Mouse (Mus musculus) liver, postnatal 0 days (tissue): Measurements from ENCODE around the gene Axl. TPM values are rescaled to one million over a fixed set of nuclear protein-coding genes. Genes with fewer than 3 reads are reported as not detected.
A peak's percentile ranks its signal among the peaks of the same experiment; 100 is the strongest.

Experiments
- ATAC-seq: fragments of 200-750 bp; cut with Nextera tagmentation; 2 replicates; pipeline ENCODE4 v1.8.0; 2017; ENCODE audit warnings: mild to moderate bottlenecking, moderate library complexity
- DNase-seq: peaks from one replicate; pipeline ENCODE4 v3.0.0-alpha.2; 2016
- H3K27ac ChIP-seq: fragments of 300-500 bp; sonication (generic); 2 replicates; pipeline ENCODE4 v1.5.1; 2014; ENCODE audit warnings: antibody characterized with exemption, moderate library complexity, mild to moderate bottlenecking, low read depth
- H3K27me3 ChIP-seq: fragments of 300-500 bp; sonication (generic); 2 replicates; pipeline ENCODE4 v1.6.1; 2014; ENCODE audit warnings: low read length, control low read depth, mixed read lengths; ENCODE audit not compliant: insufficient read depth
- H3K36me3 ChIP-seq: fragments of 300-500 bp; sonication (generic); replicated peaks from 2 replicates; pipeline ENCODE4 v1.6.1; 2014; ENCODE audit warnings: mild to moderate bottlenecking, control low read depth, low read length, moderate library complexity, mixed read lengths; ENCODE audit not compliant: insufficient read depth
- H3K4me1 ChIP-seq: fragments of 300-500 bp; sonication (generic); 2 replicates; pipeline ENCODE4 v1.6.1; 2014; ENCODE audit warnings: antibody characterized with exemption, mild to moderate bottlenecking, control low read depth; ENCODE audit not compliant: insufficient read depth
- H3K4me2 ChIP-seq: fragments of 300-500 bp; sonication (generic); 2 replicates; pipeline ENCODE4 v1.6.1; 2014; ENCODE audit warnings: low read depth, mild to moderate bottlenecking, low read length, moderate library complexity, mixed read lengths
- H3K4me3 ChIP-seq: fragments of 300-500 bp; sonication (generic); 2 replicates; pipeline ENCODE4 v1.5.1; 2014; ENCODE audit warnings: low read depth, low read length
- H3K9ac ChIP-seq: fragments of 300-500 bp; sonication (generic); replicated peaks from 2 replicates; pipeline ENCODE4 v1.6.1; 2014; ENCODE audit warnings: mild to moderate bottlenecking, moderate library complexity
- H3K9me3 ChIP-seq: fragments of 300-500 bp; sonication (generic); 2 replicates; pipeline ENCODE4 v1.6.1; 2016; ENCODE audit warnings: mild to moderate bottlenecking, control low read depth, low read length, mixed read lengths
- CTCF ChIP-seq: sonication (generic); IDR thresholded peaks from 2 replicates; pipeline ENCODE4 v1.5.1; 2016; ENCODE audit warnings: antibody characterized with exemption, low read depth
- EP300 ChIP-seq: IDR thresholded peaks from 2 replicates; pipeline ENCODE4 v1.6.1; 2016; ENCODE audit warnings: antibody characterized with exemption, low read depth, mild to moderate bottlenecking
- WGBS: fragments of 180-500 bp; shearing (Covaris S2); extraction: QIAGEN DNeasy Blood & Tissue Kit; methylation state at CpG from one replicate; pipeline ENCODE4 v1.1.7; 2014; ENCODE audit not compliant: insufficient replicate concordance; 5-methylcytosine and 5-hydroxymethylcytosine counted together
- polyA plus RNA-seq: library from polyadenylated mRNA; unstranded; fragments of >200 nt; fragmentation: Nextera tagmentation; extraction: Ambion mirVana; gene quantifications from 2 replicates; pipeline ENCODE4 v1.2.1, GENCODE M21; 2015

The Axl gene
- polyA plus RNA-seq, 1 experiment from 2014 or later: 26.6 TPM

- 7% methylated on average over 30 of the region's 30 CpGs for WGBS
Observed at GRCm38 (mm10) chr7:25754439-25754737, 34.1 kb downstream of the Axl start.

DNA sequence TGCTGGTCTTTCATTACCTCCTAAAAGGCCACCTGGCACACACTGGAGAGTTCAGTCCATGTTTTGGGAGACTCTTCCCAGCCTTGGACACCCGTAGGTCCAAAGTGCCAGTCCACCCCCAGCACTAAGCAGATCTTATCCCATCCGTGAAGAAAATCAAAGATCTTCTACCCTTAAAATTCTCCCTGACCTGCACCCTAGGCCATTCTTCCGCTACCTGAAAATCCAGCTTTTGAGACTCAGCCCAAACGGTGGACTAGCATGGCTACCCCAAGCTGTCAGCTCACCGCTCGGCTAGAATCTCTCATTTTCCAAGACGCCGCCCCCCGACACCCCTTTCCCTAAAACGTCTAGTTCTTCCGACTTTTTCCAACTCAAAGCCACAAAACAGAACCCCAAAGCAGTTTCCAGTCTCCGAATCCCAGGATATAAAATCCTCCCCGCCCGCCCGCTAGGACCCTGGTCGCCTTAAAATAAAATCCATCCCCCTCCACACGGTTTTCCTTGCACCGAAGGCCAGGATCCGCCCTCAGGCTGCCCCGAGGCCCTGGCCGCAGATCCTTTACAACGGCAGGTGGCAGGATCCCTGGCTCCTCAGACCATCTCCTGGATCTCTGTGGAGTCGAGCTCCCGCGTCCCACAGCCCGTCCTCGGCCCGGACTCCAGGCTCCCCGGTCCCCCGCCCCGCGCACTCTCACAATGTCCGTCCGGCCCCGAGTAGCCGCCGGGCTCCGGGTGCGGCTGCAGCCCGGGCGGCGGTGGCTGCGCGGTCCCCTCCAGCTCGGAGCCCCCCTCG is 34.7 kb downstream of the Axl start:
- peak overlapping the region; percentile 77 for H3K4me2 ChIP-seq
- no peak for DNase-seq
- H3K27me3 ChIP-seq: no peaks in the 10 kb centered on the region
- whole genome bisulfite sequencing: under 1% methylated on average over 46 of the region's 46 CpGs
- H3K36me3 ChIP-seq: peaks cover 30% of the 10 kb centered on the region
- H3K4me3 ChIP-seq: peak overlapping the region; percentile 79
- H3K9me3 ChIP-seq: no peaks in the 10 kb centered on the region
- ATAC-seq: no peak
- H3K9ac ChIP-seq: peak overlapping the region; percentile 94
- peak overlapping the region; percentile 98 for H3K27ac ChIP-seq
- TF ChIP-seq CTCF (no peak), EP300 (no peak)
- peaks cover 28% of the 10 kb centered on the region for H3K4me1 ChIP-seq

More at GRCm38 (mm10) chr7:25754439-25754737, 34.1 kb downstream of the Axl start:
- peaks cover 24% of the 10 kb centered on the region for H3K36me3 ChIP-seq
- no peaks in the 10 kb centered on the region for H3K9me3 ChIP-seq
- peak overlapping the region; percentile 94 for H3K9ac ChIP-seq
- H3K4me2 ChIP-seq: peak overlapping the region; percentile 77
- DNase-seq (no peak), ATAC-seq (no peak)
- TF ChIP-seq EP300 (no peak), CTCF (peak; percentile 50)
- peak overlapping the region; percentile 79 for H3K4me3 ChIP-seq
- H3K27ac ChIP-seq: peak overlapping the region; percentile 98
- H3K27me3 ChIP-seq: no peaks in the 10 kb centered on the region
- H3K4me1 ChIP-seq: peaks cover 28% of the 10 kb centered on the region

DNA sequence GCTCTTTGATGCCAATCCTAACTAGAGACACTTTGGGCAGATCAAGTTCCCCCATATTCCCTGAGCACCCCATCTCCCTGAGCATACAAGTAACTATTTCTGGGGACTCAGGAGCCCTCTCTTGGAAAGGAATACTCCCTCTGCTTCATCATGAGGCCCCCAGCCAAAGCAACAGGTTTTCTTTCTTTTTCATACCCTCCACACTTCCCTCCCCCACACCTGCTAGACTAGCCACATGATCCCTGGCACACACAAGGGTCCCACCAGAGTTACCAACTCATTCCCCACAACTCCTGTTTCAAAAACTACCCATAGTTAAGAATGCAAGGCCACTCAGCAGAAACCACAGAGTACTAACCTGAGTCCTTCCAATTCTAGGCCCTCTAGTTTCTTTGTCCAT is 35.4 kb downstream of the Axl start:
- Histone ChIP-seq H3K36me3 (peaks cover 37% of the 10 kb centered on the region), H3K27ac (no peak overlapping the region), H3K27me3 (no peaks in the 10 kb centered on the region), H3K4me1 (peaks cover 28% of the 10 kb centered on the region), H3K4me2 (peak overlapping the region; percentile 77), H3K9ac (peak overlapping the region; percentile 94), H3K9me3 (no peaks in the 10 kb centered on the region), H3K4me3 (peak overlapping the region; percentile 79)
- ATAC-seq: no peak
- TF ChIP-seq CTCF (no peak), EP300 (no peak)
- no peak for DNase-seq

- H3K9me3 ChIP-seq: no peaks in the 10 kb centered on the region
- WGBS: 57% methylated on average over 3 of the region's 3 CpGs
- H3K4me3 ChIP-seq: no peak overlapping the region
- no peak for DNase-seq
- TF ChIP-seq CTCF (no peak), EP300 (no peak)
- H3K4me1 ChIP-seq: peaks cover 7% of the 10 kb centered on the region
- no peak for ATAC-seq
- H3K27ac ChIP-seq: no peak overlapping the region
- H3K4me2 ChIP-seq: no peak overlapping the region
- no peak overlapping the region for H3K9ac ChIP-seq
- H3K36me3 ChIP-seq: peaks cover 99% of the 10 kb centered on the region
- H3K27me3 ChIP-seq: no peaks in the 10 kb centered on the region
Observed at GRCm38 (mm10) chr7:25746844-25747243, 41.7 kb downstream of the Axl start.

GRCm38 (mm10) chr7:25738277-25738676 is 50.2 kb downstream of the Axl start:
- TF ChIP-seq CTCF (no peak), EP300 (0 out of 2 replicates have a peak, but pooled peaks have one; percentile 16)
- Histone ChIP-seq H3K36me3 (peaks cover 96% of the 10 kb centered on the region), H3K9ac (no peak overlapping the region), H3K4me2 (no peak overlapping the region), H3K4me3 (no peak overlapping the region), H3K4me1 (no peaks in the 10 kb centered on the region), H3K27ac (no peak overlapping the region), H3K27me3 (no peaks in the 10 kb centered on the region), H3K9me3 (no peaks in the 10 kb centered on the region)
- ATAC-seq (no peak), DNase-seq (no peak)
- WGBS: 55% methylated on average over 3 of the region's 3 CpGs

GRCm38 (mm10) chr7:25736920-25737319 is 51.6 kb downstream of the Axl start:
- H3K27ac ChIP-seq: no peak overlapping the region
- no peak overlapping the region for H3K4me2 ChIP-seq
- H3K9ac ChIP-seq: no peak overlapping the region
- peaks cover 96% of the 10 kb centered on the region for H3K36me3 ChIP-seq
- no peak for ATAC-seq
- H3K27me3 ChIP-seq: no peaks in the 10 kb centered on the region
- no peaks in the 10 kb centered on the region for H3K9me3 ChIP-seq
- H3K4me3 ChIP-seq: no peak overlapping the region
- H3K4me1 ChIP-seq: no peaks in the 10 kb centered on the region
- DNase-seq: no peak
- WGBS: 92% methylated on average over 2 of the region's 2 CpGs
- TF ChIP-seq CTCF (peak; percentile 46), EP300 (no peak)

- H3K27me3 ChIP-seq: no peaks in the 10 kb centered on the region
- H3K36me3 ChIP-seq: peaks cover 96% of the 10 kb centered on the region
- H3K27ac ChIP-seq: no peak overlapping the region
- DNase-seq: no peak
- H3K9ac ChIP-seq: no peak overlapping the region
- ATAC-seq: no peak
- H3K4me1 ChIP-seq: no peaks in the 10 kb centered on the region
- TF ChIP-seq EP300: peak; percentile 66
- no peak for TF ChIP-seq CTCF
- WGBS: 47% methylated on average over 4 of the region's 4 CpGs
- no peak overlapping the region for H3K4me3 ChIP-seq
- no peak overlapping the region for H3K4me2 ChIP-seq
- H3K9me3 ChIP-seq: no peaks in the 10 kb centered on the region
Observed at GRCm38 (mm10) chr7:25734991-25735390, 53.5 kb downstream of the Axl start.
